Mouse (Mus musculus): ENCODE results near the gene Zfp42.
"Not testable (repeated sequence)": the region's sequence is repeated elsewhere in the genome, so short reads cannot be mapped to it uniquely, and the experiment has no call there.

The Zfp42 gene

DNA sequence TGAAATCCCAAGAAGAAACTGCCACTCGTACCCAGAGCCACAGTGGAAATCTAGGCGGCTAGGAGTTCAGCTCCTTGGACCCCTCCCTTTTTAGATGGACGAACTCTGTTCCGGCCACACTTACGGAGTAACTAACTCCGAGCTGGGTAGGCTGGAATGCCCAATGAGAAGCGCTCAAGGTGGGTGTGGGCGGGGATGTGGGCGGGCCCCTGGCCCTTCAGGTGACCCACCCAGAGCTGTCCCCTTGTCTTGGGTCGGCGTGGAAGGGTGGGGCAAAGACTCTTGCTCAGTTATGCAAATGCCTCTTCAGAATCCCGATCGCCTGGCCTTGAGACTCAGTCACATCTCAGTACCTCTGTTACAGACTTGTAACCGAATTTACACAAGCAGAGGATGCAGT, at the start of gene Zfp42:
Zfp42 (minus strand) TSS at position 85 of the 400 bp plus-strand sequence.
- no peak for DNase-seq (ENCODE audit: low read depth, low spot score)

DNA sequence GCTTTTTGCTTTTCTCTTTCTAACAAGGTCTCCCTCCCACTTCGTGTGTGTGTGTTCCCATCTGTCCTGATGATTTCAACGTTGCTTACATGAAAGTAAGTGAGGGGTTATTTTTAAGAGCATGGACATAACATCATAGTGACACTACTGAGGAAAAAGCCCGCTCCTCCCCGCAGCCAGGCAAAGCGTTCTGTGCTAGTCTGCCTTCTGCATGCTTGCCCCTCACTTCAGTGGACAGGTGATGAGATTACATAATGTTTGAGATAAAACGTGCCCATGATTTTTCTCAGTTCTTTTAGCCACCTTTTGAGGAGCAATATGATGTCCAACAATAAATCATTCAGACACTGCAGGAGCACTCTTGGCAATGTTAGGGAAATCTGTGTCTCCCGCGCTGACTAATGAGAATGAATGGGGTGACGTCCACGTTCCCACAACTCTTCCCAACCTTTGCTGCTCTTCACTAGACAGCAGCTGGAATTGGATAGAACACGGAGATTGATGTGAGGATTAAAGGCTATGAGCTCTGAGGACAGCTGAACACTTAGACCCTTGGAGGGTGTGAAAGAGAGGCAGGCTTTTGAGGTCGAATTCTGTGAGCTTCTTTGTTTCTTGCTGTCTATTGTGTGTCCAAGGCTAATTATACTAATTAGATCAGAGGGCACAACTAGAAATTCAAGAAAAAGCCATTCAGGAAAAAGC, 49.4 kb upstream of the Zfp42 start:
- no peak for DNase-seq (ENCODE audit: low read depth, low spot score)

DNA sequence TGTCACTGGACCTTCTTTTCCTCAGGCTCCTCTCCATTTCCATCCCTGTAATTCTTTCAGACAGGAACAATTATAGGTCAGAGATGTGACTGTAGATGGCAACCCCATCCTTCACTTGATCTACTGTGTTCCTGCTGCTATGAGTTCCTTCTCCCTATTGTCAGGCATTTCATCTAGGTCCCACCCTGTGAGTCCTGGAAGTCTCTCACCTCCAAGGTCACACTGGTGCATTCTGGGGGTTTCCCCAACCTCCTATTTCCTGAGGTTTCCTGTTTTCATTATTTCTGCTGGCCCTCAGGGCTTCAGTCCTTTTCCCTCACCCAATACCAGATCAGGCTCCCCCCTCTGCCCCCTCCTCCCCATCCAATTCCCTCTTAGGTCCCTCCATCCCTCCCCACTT, 45.5 kb upstream of the Zfp42 start:
- DNase-seq (ENCODE audit: low read depth, low spot score): not testable (repeated sequence)

DNA sequence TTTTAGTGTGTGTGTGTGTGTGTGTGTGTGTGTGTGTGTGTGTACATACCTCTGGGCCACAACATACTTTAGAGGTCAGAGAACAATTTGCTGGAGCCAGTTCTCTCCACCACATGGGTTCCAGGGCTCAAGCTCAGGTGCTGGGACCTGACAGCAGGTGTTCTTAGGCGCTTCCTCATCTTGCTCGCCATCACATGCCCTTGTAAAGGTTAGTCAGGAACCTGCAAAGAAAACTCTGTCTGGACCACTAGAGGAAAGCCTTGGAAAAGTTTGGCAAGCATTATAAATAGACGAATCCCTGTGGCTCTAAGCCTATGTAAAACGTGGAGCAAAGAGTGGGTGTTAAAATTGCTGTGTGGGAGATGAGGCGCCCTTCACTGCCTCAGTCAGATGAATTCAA, 31.8 kb upstream of the Zfp42 start:
- DNase-seq (ENCODE audit: low read depth, low spot score): no peak

DNA sequence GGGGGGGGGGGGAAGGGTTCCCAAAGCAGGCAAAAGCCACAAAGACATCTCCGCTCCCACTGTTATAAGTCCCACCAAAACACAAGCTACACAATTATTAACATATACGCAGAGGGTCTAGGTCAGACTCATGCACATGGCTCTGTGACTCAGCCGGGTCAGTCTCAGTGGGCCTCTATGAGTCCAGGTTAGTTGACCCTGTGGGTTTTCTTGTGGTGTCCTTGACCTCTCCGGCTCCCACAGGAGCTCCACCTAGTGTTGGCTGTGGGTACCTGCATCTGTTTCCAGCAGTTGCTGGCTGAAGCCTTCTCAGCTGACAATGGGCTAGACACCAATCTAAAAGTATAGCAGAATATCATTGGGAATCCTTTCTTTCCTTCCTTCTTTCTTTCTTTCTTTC, 26.7 kb upstream of the Zfp42 start:
- no peak for DNase-seq (ENCODE audit: low read depth, low spot score)

DNA sequence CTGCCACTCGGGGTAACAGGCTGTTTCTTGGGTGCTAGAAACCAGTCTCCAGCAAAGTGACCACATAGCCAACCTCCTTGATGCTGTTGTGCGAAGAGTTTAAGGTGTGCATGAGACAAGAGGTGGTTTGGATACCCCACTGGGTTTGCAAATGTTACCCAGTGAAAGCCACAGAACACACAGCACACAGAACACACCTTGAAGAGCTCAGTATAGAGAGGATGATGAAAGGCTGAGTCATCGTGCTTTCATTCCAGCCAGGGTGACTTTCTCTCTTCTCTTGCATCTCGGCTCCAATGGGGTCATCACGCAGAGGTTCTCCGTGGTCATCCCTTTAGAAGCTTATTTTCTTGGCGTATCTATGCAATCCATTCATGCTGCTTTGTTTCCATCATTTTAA, 24.9 kb upstream of the Zfp42 start:
- no peak for DNase-seq (ENCODE audit: low read depth, low spot score)

DNA sequence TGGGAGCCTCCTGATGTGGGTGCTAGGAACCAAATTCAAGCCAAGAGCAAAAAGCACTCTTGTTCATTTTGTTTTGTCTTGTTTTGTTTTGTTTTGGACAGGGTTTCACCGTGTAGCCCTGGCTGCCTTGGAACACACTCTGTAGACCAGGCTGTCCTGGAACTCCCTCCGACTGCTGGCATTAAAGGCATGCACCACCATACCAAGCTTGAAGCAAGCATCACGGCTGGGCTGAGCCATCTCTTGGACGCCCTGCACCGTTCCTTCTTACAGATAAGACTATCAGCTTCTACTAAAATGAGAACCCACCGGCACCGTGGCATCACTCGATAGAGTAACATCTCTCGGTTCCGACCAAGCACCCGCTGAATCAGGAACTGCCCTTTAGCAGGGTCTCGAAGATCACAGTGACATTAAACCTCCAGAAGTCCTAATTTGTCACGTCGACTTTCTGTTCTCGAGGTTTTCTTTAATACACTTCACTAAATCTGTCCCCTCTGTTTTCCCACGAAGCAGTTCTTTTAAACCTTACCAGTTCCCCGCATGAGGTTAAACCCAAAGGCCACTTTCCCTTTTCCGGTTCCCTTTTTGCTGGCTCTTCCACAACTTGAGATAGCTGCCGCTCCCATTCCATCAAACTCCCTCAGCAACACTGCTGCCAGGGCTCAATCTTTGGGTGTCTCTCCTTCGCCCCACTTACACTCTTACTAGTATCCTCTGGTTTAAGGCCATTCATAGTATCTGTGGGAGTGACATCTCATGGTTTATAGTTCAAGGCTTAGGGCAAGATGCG, 23.3 kb upstream of the Zfp42 start:
- no peak for DNase-seq (ENCODE audit: low read depth, low spot score)

DNA sequence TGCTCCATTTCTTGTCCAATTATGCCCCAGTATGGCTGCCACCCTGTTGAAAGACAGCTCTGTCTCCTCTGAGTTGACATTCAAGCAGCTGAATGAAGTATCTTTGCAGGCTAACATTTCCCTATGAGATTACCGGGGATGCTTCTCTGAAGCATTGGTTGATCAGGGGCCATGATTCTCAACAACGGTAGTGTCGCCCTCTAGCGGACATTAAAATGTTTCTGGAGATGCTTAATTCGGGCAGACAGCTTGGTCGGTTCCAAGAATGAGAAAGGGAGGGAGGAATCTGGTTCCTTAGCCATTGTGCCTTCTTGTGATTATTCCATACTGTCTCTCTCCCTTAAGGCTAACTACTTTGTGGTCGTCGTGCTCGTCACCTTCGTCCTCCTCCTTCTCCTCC, 21.9 kb upstream of the Zfp42 start:
- DNase-seq (ENCODE audit: low read depth, low spot score): no peak

DNA sequence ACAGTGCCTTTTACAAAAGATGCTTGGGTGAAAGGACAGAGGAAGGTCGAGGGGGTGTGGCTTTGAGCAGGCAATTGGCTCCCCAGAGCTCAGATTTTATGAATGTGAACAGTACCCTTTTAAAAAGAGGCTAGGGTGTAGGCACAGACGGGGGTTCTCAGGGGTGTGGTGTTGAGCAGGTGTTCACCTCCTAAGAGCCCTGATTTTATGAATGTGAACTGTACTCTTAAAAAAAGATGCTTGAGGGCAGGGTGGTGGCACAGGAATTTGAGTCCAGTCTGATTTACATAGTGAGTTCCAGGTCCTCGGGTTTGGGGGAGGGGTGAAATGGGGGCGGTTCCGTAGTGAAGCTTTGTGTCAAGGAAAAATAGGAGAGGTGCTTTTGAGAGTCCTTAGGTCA, 14.0 kb upstream of the Zfp42 start:
- no peak for DNase-seq (ENCODE audit: low read depth, low spot score)

DNA sequence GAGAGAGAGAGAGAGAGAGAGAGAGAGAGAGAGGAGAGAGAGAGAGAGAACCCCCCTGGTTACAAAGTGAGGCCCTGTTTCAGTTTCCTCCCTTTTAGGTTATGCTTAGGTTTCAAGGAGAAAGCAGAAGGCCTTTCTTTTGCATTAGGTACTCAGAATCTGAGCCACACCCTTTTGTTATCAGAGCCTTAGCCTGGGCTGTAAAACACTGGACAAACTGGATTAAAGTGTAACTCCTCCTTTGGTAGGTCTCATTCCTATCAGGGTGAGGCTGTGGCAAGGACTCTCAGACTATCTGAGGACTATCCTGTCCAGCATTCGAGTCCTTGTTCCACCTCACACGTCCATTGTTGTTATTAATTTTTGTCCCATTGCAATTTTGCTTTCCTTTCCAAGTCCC, 1.4 kb upstream of the Zfp42 start:
- DNase-seq (ENCODE audit: low read depth, low spot score): no peak

DNA sequence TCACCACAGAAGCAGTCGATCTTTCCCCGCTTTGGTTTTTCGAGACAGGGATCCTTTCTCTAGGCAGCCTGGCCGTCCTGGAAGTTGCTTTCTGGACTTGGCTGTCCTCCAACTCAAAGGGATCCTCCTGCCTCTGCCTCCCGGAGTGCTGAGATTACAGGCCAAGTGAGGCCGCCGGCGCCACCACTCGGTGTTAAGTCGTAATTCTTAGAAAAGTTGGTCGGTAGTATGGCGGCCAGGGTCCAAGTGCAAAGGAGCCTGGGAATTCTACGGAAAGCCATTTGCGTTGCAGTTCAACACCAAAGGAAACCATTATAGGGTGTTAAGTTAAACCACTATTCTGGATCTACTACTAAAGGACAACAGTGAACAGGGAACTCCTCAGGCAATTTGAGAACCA, 1.1 kb downstream of the Zfp42 start:
- no peak for DNase-seq (ENCODE audit: low read depth, low spot score)

DNA sequence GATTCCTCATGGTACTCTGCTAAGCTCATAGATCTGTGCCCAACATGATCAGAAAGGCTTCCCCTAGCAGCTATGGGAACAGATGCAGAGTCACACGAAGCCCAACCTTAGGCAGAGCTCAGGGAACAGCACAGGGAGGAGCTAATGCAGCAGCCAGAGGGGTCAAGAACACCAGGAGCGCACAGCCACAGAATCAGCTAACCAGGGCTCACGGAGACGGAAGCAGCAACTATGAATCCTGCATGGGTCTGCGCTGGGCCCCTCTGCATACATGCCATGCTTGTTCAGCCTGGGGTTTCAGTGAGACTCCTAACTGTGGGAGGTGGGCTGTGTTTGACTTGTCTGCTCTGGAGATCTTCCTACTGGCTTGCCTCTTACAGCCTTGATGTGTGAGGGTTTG, 7.0 kb downstream of the Zfp42 start:
- no peak for DNase-seq (ENCODE audit: low read depth, low spot score)

DNA sequence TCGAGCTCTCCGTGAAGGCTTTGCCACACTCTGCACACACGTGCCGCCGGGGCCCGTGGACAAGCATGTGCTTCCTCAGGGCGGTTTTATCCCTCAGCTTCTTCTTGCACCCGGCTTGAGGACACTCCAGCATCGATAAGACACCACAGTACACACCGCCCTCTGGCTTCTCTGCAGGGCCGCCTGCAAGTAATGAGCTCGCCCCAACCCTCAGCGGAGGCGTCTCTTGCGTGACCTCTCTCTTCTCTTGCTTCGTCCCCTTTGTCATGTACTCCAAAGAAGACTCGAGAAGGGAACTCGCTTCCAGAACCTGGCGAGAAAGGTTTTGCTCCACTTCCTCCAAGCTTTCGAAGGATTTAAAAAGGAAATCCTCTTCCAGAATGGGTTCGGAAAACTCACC, 11.0 kb downstream of the Zfp42 start:
- no peak for DNase-seq (ENCODE audit: low read depth, low spot score)

DNA sequence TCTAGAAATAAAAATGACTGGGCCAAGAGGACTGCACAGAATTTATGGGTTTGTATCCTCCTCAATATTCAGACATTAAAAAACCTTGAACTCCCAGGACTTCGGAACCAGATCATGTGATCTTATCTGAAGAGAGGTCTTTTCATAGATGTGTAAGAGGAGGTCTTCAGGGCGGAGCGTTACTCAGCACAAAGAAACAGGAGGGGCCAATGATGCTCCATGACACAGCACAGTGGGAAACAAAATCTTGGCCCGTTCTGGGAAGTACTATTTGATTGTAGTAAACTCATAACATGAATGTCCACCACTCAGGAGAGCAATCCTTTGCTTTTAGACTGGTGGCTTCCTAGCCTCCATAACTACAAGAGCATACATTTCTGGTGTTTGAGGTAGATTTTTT, 12.6 kb downstream of the Zfp42 start:
- DNase-seq (ENCODE audit: low read depth, low spot score): no peak

DNA sequence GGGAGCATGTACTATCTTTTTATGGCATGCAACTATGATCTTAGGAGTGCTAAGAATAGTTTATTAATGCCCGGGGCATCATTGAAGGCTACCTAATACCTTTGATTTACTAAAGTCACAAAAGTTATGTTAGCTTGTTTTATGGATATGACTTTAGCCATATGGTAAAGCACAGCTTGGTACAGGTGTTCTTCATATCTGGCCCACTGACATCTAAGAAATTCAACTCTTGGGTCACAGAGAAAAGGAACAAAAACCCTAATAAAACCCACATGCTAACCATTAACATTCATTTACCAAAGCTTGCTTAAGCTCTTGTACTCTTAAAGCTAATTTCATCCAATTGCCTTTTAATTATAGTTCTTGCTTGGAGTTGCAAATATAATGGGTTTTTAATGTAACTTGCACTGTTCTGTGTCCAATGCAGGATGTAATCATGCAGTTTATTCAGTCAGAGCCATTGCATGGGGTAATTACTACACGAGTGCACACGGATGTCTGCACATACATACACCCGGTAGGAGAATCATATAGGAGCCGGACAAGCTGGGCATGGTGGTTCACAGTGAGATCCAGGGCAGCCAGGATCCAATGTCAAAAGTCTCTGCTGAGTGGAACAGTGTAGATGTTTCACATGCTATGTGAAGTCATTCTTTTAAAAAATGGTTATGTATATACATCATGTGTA, 16.2 kb downstream of the Zfp42 start:
- no peak for DNase-seq (ENCODE audit: low read depth, low spot score)

DNA sequence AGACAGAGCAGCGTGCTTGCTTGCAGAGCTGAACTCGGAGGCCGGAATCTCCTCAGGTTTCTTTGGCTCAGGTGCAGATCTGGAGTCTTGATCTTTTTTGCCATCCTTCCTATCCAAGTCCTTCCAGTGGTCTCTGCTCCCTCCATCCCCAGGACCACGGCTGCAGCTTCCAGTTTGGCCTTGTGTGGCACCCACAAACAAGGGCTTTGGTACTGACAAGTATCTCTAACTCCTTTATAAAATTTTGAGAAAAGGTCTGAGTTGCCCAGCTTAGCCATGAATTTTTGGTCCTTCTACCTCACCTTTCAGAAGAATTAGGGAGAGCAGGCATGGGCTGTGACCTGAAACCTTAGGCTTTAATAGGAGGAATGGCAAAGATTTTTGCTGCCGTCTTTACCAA, 17.0 kb downstream of the Zfp42 start:
- no peak for DNase-seq (ENCODE audit: low read depth, low spot score)

DNA sequence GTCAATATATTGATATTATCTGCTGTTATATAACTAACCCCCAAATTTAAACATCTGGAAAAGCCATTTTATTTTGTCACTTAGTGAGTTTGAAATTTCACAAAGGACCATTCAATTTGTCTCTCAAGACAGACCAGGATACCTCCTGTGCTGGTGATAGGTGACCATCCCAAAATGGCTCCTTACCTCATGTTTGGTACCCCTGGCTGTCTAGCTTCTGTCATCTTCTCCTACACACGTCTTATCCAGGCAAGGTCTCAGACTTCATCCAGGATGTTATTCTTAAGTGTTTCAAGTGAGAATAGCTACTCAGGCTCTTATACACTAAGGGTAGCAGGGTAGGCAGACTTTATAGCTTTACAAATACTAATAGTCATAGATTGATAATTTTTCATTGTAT, 17.9 kb downstream of the Zfp42 start:
- DNase-seq (ENCODE audit: low read depth, low spot score): no peak

DNA sequence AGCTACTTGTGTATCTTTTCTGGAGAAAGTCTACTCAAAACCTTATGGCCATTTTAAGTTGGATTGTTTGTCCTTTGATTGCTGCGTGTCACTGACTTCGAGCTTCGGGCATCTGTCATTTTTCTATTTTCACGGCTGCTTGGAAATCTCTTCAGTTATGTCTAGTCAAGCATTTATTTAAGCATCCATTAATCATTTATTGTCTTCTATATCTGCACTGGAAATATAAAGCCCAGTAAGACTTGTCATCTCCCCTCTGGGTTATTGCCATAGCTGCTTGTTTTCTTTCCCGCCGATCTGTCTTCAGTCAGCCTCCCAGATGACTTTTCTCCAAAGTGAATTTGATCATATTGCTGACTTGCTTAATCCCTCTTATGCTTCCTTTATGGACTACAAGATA, 19.3 kb downstream of the Zfp42 start:
- DNase-seq (ENCODE audit: low read depth, low spot score): no peak

DNA sequence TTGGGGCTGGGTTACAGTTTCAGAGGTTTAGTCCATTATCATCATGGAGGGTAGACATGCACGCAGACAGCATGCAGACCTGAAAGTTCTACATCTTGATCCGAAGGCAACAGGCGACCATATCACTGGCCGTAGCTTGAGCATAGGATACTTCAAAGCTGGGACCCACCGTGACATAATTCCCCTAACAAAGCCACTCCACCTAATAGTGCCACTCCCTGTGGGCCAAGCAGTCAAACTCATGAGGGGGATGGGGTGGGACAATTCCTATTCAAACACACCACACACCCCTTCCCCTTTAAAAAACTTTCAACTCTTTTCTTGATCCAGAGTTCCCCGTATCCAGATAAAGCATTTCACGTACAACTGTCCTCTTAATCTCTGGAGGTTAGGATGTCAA, 23.5 kb downstream of the Zfp42 start:
- no peak for DNase-seq (ENCODE audit: low read depth, low spot score)

DNA sequence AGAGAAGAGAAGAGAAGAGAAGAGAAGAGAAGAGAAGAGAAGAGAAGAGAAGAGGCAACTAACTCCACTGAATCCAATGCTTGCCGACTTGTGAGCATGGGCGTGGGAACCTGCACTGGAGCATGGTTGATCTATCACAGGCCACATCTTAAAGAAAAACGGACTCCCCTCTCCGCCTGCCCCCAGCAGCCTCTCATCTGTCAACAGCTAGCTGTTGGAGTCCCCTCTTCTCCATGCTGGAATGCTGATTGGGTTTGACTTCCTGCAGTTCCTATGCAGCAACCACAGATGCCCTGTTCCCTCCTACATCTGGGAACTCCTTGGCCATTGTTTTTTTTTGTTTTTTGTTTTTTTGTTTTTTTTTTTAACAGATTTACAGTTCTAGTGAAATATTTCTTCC, 28.4 kb downstream of the Zfp42 start:
- no peak for DNase-seq (ENCODE audit: low read depth, low spot score)

DNA sequence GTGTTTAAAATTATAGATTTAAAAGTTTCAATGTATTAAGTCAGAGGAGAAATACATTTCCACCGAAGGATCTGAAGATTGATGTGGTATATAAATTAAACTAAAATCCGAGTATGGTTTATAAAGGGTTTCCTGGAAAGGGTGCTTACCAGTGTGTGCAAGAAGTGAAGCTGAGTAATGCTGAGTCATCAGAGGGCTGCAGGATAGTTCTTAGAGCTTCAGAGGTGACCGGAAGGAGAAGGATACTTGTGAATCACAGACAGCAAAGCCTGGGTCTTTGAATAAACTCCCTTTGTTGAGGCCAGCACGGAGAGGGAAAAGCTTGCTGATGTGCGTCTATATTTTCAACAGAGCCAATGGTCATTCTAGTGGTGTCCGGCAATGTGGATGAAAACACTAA, 45.8 kb downstream of the Zfp42 start:
- DNase-seq (ENCODE audit: low read depth, low spot score): no peak

DNA sequence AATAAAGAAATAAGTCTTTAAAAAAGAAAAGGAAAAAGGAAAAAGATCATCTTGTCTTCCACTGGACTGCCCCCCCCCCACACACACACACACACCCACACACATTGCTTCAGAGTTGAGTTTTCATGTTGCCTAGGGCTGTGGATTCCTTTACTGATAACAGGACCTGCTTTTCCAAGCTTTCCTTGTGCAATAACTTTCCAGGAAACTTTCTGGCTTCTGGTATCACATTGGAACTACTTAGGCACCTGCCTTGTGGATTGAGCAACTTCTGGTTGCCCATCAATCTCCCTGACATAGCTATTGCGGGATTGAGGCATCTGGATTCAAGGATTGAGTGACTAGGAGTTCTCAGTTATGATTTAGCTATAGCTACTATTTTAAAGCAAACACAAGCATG, 48.9 kb downstream of the Zfp42 start:
- no peak for DNase-seq (ENCODE audit: low read depth, low spot score)

DNA sequence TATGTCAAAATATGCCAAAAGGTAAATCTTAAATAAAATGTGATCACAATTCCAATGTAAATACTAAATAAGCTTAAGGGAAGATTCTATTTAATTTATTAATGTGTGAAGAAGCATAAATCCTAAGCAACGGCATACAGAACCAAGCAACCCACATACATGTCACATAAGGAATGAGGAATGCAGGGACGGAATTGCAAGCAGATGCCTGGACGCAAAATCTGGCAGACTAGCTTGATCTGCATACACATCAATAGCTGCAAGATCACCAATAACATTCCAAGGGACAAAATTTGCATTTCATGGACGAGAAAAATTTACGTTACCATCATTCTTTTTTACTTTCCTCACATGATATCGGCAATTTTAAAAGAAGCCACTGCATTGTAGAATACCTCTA, 51.1 kb downstream of the Zfp42 start:
- no peak for DNase-seq (ENCODE audit: low read depth, low spot score)
